Mouse (Mus musculus) monocyte, adult 5-6 weeks (primary cell): ENCODE data around the gene Lgr4. TPM values are rescaled to one million over a fixed set of nuclear protein-coding genes. Genes with fewer than 3 reads are reported as not detected.

Experiments
- ATAC-seq: fragments of 153-309, 156-312 bp; replicated peaks from 2 replicates; pipeline ENCODE4 v1.8.0; 2017; ENCODE audit warnings: mild to moderate bottlenecking; ENCODE audit not compliant: low TSS enrichment, insufficient number of reproducible peaks, severe bottlenecking, poor library complexity, low FRiP score
- total RNA-seq: library from RNA; stranded (forward); fragments of 200-1000, 200-491, 200-594 nt; gene quantifications from 3 replicates; pipeline ENCODE4 v1.2.3, GENCODE M21; 2017

Gene Lgr4
- total RNA-seq, 1 experiment from 2014 or later, result 0.86 TPM

GRCm38 (mm10) chr2:109992448-109993073 lies 75.1 kb downstream of the Lgr4 start:
- no peak for ATAC-seq

- ATAC-seq, result no peak
These were observed 76.0 kb downstream of the Lgr4 start for GRCm38 (mm10) chr2:109993404-109993803.

- ATAC-seq, result no peak
These were observed 77.6 kb downstream of the Lgr4 start for GRCm38 (mm10) chr2:109995061-109995460.

- no peak for ATAC-seq
These were observed 79.0 kb downstream of the Lgr4 start for GRCm38 (mm10) chr2:109996411-109996810.

- ATAC-seq, result no peak
These were observed 87.2 kb downstream of the Lgr4 start for GRCm38 (mm10) chr2:110004668-110005067.

- ATAC-seq, result no peak
These were observed 87.7 kb downstream of the Lgr4 start for GRCm38 (mm10) chr2:110005164-110005563.

GRCm38 (mm10) chr2:110005596-110006239 lies 88.3 kb downstream of the Lgr4 start:
- no peak for ATAC-seq

GRCm38 (mm10) chr2:110007423-110008267 lies 90.2 kb downstream of the Lgr4 start:
- ATAC-seq, result no peak

- no peak for ATAC-seq
These were observed 92.0 kb downstream of the Lgr4 start for GRCm38 (mm10) chr2:110009449-110009848.

GRCm38 (mm10) chr2:110012184-110012725 lies 94.8 kb downstream of the Lgr4 start:
- no peak for ATAC-seq

GRCm38 (mm10) chr2:110017087-110017486 lies 99.6 kb downstream of the Lgr4 start:
- ATAC-seq, result no peak

GRCm38 (mm10) chr2:110017616-110018505 lies 100.4 kb downstream of the Lgr4 start, which contains the start of gene Ccdc34:
Ccdc34 (plus strand) TSS chr2:110017817.
- peak; percentile 90 for ATAC-seq

- no peak for ATAC-seq
These were observed 102.2 kb downstream of the Lgr4 start for GRCm38 (mm10) chr2:110019656-110020055.

- no peak for ATAC-seq
These were observed 103.0 kb downstream of the Lgr4 start for GRCm38 (mm10) chr2:110020430-110020829.

- ATAC-seq, result no peak
These were observed 118.8 kb downstream of the Lgr4 start for GRCm38 (mm10) chr2:110036265-110036664.

- no peak for ATAC-seq
These were observed 119.2 kb downstream of the Lgr4 start for GRCm38 (mm10) chr2:110036665-110037064.

- ATAC-seq, result no peak
These were observed 119.8 kb downstream of the Lgr4 start for GRCm38 (mm10) chr2:110037221-110037620.

- no peak for ATAC-seq
These were observed 120.9 kb downstream of the Lgr4 start for GRCm38 (mm10) chr2:110038341-110038740.
